Mouse (Mus musculus): ENCODE data around the gene Gm21988. TPM values are rescaled to one million over a fixed set of nuclear protein-coding genes. Genes with fewer than 3 reads are reported as not detected.
A peak's percentile ranks its signal among the peaks of the same experiment; 100 is the strongest.

The Gm21988 gene
- polyA plus RNA-seq (2014; fragmentation: Nextera tagmentation; extraction: Ambion mirVana) = 10.8 and 11.5 TPM in 2 replicates

DNA sequence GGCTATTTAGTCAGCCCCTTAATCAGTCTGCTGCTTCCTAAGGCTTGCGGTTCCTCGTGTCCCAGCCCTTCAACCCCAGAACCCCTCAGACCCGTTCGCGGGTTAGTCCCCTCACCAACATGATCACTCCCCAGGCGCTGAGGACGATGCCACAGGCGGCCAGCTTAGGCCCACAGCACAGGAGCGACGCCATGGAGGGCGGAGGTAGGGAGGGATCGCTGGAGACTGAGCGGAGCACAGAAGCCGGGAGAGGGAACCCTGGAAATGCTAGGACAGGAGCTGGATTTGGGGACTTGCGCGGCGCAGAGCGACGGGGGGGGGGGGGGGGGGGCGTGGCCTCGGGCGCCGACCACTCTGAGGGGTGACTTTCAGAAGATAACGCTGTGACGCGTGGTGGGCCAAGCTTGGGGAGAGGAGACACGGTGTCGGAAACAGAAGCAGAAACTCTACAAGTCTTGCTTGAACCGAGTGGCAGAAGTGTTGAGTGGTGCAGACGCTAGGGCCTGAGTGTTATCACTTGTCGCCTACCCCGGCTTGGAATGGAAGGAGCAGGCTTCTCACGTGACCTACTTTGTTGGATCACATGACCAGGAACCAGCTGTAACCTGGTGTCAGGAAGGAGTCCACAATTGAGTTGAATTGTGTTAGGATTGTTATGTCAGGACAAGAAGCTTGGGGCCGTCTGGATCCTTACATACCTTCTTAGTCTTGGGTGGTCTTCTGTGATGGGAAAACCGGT lies at the start of gene Gm21988, which contains the start of gene Rnasek:
Gene Gm21988, minus strand, starts transcription at position 290 of the 739 bp plus-strand sequence.
Gene Rnasek, minus strand, starts transcription at position 302 of the 739 bp plus-strand sequence.
- ATAC-seq (ENCODE audit: insufficient read depth, low FRiP score, low TSS enrichment) = peak; percentile 35; the same call in 1 of the 2 replicates
- Histone ChIP-seq H3K9ac (ENCODE audit: low read length) (peak within 1 kb of the TSS; percentile 88), H3K27me3 (ENCODE audit: control insufficient read depth, insufficient read depth, low read length) (no peaks in the 10 kb centered on the region), H3K36me3 (ENCODE audit: control insufficient read depth, insufficient read depth, low read length) (0 out of 2 replicates have a peak, but pooled peaks cover 4% of the 10 kb centered on the region), H3K4me3 (ENCODE audit: low read depth, low read length) (peak within 1 kb of the TSS; percentile 94), H3K4me2 (ENCODE audit: low read depth) (peak within 1 kb of the TSS; percentile 97), H3K9me3 (ENCODE audit: control insufficient read depth, low read length) (no peaks in the 10 kb centered on the region), H3K27ac (ENCODE audit: low read depth, low read length) (peak within 1 kb of the TSS; percentile 21; the same call in 1 of the 2 replicates), H3K4me1 (ENCODE audit: control insufficient read depth, insufficient read depth, low read length) (peaks cover 18% of the 10 kb centered on the region)
- whole genome bisulfite sequencing = 0% methylated on average over 30 of the region's 35 CpGs
- peak; percentile 88 for DNase-seq (ENCODE audit: low spot score)

DNA sequence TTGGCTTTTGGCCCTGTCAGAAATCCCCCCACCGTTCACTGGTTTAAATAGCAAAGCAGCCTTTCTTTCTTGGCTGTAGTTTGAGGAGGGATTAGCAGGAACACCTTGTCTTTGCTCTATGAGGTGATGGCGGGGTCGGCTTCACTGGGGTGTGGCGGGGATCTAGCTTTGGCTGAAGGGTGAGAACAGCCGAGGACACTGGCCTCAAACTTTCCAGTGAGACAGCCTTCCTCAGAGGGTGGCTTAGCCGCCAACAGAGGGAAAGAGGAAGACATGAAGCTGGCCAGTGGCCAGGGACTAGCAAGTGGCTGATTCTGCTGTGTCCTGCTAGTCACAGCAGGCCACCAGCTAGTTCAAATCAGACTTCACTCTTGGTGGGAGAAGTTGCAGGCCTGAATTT lies 49.6 kb upstream of the Gm21988 start:
- no peaks in the 10 kb centered on the region for H3K4me1 ChIP-seq (ENCODE audit: control insufficient read depth, insufficient read depth, low read length)
- H3K4me3 ChIP-seq (ENCODE audit: low read depth, low read length) = no peak overlapping the region
- no peak overlapping the region for H3K9ac ChIP-seq (ENCODE audit: low read length)
- no peaks in the 10 kb centered on the region for H3K9me3 ChIP-seq (ENCODE audit: control insufficient read depth, low read length)
- DNase-seq (ENCODE audit: low spot score) = no peak
- no peak overlapping the region for H3K27ac ChIP-seq (ENCODE audit: low read depth, low read length)
- H3K27me3 ChIP-seq (ENCODE audit: control insufficient read depth, insufficient read depth, low read length) = no peaks in the 10 kb centered on the region
- H3K36me3 ChIP-seq (ENCODE audit: control insufficient read depth, insufficient read depth, low read length) = no peaks in the 10 kb centered on the region
- WGBS = 55% methylated on average over 6 of the region's 6 CpGs
- no peak for ATAC-seq (ENCODE audit: insufficient read depth, low FRiP score, low TSS enrichment)
- H3K4me2 ChIP-seq (ENCODE audit: low read depth) = no peak overlapping the region

DNA sequence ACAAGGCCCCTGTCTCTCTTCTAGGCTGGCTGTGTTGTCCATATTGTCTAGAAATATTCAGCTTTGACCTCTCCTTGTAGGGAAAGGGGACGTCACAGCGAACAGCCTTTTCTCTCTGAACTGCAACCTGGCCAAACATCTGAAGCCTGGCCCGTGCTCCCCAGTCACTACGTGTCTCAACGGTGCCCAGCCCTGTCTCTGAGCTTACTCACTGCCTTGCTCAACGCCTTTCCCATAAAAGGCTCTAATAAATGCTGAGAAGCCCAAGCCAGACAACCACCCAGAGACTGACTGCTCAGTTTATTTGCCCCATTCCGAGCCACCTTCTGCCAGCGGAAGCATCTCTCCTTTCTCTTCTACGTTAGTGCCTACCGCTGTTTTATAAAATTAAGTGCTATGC lies 48.5 kb upstream of the Gm21988 start:
- Histone ChIP-seq H3K36me3 (ENCODE audit: control insufficient read depth, insufficient read depth, low read length) (no peaks in the 10 kb centered on the region), H3K4me2 (ENCODE audit: low read depth) (no peak overlapping the region), H3K4me1 (ENCODE audit: control insufficient read depth, insufficient read depth, low read length) (no peaks in the 10 kb centered on the region), H3K27ac (ENCODE audit: low read depth, low read length) (no peak overlapping the region), H3K4me3 (ENCODE audit: low read depth, low read length) (no peak overlapping the region), H3K27me3 (ENCODE audit: control insufficient read depth, insufficient read depth, low read length) (no peaks in the 10 kb centered on the region), H3K9me3 (ENCODE audit: control insufficient read depth, low read length) (no peaks in the 10 kb centered on the region), H3K9ac (ENCODE audit: low read length) (no peak overlapping the region)
- ATAC-seq (ENCODE audit: insufficient read depth, low FRiP score, low TSS enrichment) (no peak), DNase-seq (ENCODE audit: low spot score) (no peak)
- WGBS = 88% methylated on average over 10 of the region's 10 CpGs

DNA sequence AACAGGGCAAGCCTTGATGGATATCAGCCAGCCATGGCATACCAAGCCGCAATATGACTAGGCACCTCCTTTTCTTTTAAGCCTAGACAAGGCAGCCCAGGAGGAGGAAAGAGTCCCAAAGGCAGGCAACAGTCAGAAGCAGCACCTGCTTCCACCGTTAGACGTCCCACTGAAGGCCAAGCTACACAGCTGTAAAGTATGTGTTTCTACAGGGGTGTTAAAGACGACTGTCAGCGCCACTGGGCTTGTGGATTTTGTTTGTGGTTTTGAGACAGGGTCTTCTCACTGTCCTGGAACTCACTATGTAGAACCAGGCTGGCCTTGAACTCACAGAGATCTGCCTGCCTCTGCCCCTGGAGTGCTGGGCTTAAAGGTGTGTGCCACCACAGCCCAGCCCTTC lies 46.1 kb upstream of the Gm21988 start:
- no peak overlapping the region for H3K4me2 ChIP-seq (ENCODE audit: low read depth)
- no peak for ATAC-seq (ENCODE audit: insufficient read depth, low FRiP score, low TSS enrichment)
- H3K9me3 ChIP-seq (ENCODE audit: control insufficient read depth, low read length) = no peaks in the 10 kb centered on the region
- no peaks in the 10 kb centered on the region for H3K36me3 ChIP-seq (ENCODE audit: control insufficient read depth, insufficient read depth, low read length)
- no peaks in the 10 kb centered on the region for H3K4me1 ChIP-seq (ENCODE audit: control insufficient read depth, insufficient read depth, low read length)
- H3K4me3 ChIP-seq (ENCODE audit: low read depth, low read length) = no peak overlapping the region
- H3K27me3 ChIP-seq (ENCODE audit: control insufficient read depth, insufficient read depth, low read length) = no peaks in the 10 kb centered on the region
- H3K9ac ChIP-seq (ENCODE audit: low read length) = no peak overlapping the region
- DNase-seq (ENCODE audit: low spot score) = no peak
- no peak overlapping the region for H3K27ac ChIP-seq (ENCODE audit: low read depth, low read length)
- 77% methylated on average over 5 of the region's 5 CpGs for WGBS

DNA sequence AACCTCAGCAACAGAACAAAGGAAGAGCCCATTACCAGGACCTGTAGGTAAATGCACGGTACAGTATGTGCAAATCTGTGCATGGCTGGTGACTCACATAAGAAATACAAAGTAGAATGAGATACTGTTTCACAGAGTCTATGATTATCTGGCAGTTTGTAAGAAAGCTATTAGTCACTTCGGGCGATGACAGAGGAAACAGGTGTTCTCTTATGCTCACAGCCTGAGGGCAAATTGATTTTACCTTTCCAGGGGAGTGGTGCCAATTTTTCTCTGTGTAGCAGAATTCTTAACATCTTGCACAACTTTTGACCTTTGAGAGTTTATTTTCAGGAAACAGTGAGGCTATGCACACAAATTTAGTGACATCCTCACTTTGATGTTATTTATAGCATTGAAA lies 45.1 kb upstream of the Gm21988 start:
- H3K27ac ChIP-seq (ENCODE audit: low read depth, low read length) = no peak overlapping the region
- H3K9me3 ChIP-seq (ENCODE audit: control insufficient read depth, low read length) = no peaks in the 10 kb centered on the region
- H3K4me1 ChIP-seq (ENCODE audit: control insufficient read depth, insufficient read depth, low read length) = no peaks in the 10 kb centered on the region
- H3K36me3 ChIP-seq (ENCODE audit: control insufficient read depth, insufficient read depth, low read length) = no peaks in the 10 kb centered on the region
- WGBS = 85% methylated on average over 3 of the region's 3 CpGs
- H3K9ac ChIP-seq (ENCODE audit: low read length) = no peak overlapping the region
- no peak overlapping the region for H3K4me2 ChIP-seq (ENCODE audit: low read depth)
- H3K4me3 ChIP-seq (ENCODE audit: low read depth, low read length) = no peak overlapping the region
- no peak for DNase-seq (ENCODE audit: low spot score)
- no peaks in the 10 kb centered on the region for H3K27me3 ChIP-seq (ENCODE audit: control insufficient read depth, insufficient read depth, low read length)
- no peak for ATAC-seq (ENCODE audit: insufficient read depth, low FRiP score, low TSS enrichment)

DNA sequence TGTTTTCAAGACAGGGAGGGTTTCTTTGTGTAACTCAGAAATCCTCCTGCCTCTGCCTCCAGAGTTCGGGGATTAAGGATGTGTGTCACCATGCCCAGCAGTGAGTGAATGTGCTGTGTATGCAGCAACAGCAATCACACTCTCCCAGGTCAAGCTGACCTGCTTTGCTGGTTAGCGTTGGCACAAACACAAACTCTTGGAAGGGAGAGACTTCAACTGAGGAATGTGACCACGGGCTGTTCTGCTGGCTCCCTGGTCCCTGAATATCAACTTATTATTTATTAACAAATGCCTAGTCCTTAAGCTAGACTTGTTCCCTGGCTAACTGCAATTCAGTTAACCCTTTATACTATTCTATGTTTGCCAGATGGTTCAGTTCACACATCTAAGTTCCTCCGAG lies 44.0 kb upstream of the Gm21988 start:
- no peak overlapping the region for H3K27ac ChIP-seq (ENCODE audit: low read depth, low read length)
- no peak for ATAC-seq (ENCODE audit: insufficient read depth, low FRiP score, low TSS enrichment)
- no peak for DNase-seq (ENCODE audit: low spot score)
- no peaks in the 10 kb centered on the region for H3K27me3 ChIP-seq (ENCODE audit: control insufficient read depth, insufficient read depth, low read length)
- no peaks in the 10 kb centered on the region for H3K4me1 ChIP-seq (ENCODE audit: control insufficient read depth, insufficient read depth, low read length)
- H3K9ac ChIP-seq (ENCODE audit: low read length) = no peak overlapping the region
- H3K4me2 ChIP-seq (ENCODE audit: low read depth) = no peak overlapping the region
- no peaks in the 10 kb centered on the region for H3K36me3 ChIP-seq (ENCODE audit: control insufficient read depth, insufficient read depth, low read length)
- no peaks in the 10 kb centered on the region for H3K9me3 ChIP-seq (ENCODE audit: control insufficient read depth, low read length)
- WGBS = 90% methylated on average over 4 of the region's 4 CpGs
- H3K4me3 ChIP-seq (ENCODE audit: low read depth, low read length) = no peak overlapping the region

DNA sequence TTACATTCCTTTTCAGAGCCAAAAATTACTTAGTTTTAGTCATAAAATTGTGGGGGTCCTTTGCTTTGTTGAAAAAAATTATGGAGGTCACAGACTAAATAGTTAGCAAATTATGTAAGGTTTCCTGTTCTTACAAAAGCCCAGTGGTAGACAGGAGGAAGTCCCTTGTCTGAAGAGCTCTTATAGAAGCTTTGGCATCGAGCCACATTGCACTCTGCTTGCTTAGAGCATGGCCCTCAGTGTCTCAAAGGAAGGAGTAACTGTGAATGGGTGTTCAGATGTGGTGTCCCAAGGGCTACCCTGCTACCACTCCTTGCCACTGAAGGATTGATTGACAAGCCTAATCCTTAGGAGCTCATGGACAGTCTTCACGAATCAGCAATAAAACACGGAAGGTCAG lies 40.8 kb upstream of the Gm21988 start:
- WGBS = 80% methylated on average over 3 of the region's 3 CpGs
- no peak for DNase-seq (ENCODE audit: low spot score)
- H3K27me3 ChIP-seq (ENCODE audit: control insufficient read depth, insufficient read depth, low read length) = no peaks in the 10 kb centered on the region
- no peak for ATAC-seq (ENCODE audit: insufficient read depth, low FRiP score, low TSS enrichment)
- no peaks in the 10 kb centered on the region for H3K9me3 ChIP-seq (ENCODE audit: control insufficient read depth, low read length)
- no peaks in the 10 kb centered on the region for H3K36me3 ChIP-seq (ENCODE audit: control insufficient read depth, insufficient read depth, low read length)
- H3K9ac ChIP-seq (ENCODE audit: low read length) = no peak overlapping the region
- H3K4me2 ChIP-seq (ENCODE audit: low read depth) = no peak overlapping the region
- no peak overlapping the region for H3K4me3 ChIP-seq (ENCODE audit: low read depth, low read length)
- no peaks in the 10 kb centered on the region for H3K4me1 ChIP-seq (ENCODE audit: control insufficient read depth, insufficient read depth, low read length)
- H3K27ac ChIP-seq (ENCODE audit: low read depth, low read length) = no peak overlapping the region

DNA sequence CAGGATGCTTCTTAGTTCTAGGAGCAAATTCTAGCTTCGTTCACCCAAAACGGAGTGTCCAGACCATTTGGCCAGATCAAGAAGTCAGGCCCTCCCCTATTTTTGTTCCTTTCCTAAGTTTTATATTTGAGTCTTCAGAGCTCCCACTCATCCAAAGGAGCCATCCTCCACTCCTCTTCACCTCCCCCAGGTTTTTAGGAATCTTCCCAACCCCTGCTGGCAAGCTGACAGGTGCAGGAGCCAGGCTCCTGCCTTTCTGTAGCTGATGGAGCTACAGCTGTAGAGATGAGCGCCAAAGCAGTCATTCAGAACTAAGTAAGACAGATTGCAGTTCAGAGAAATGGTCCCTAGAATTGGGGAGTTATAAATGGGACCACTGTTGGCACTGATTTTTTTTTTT lies 39.3 kb upstream of the Gm21988 start:
- no peak for ATAC-seq (ENCODE audit: insufficient read depth, low FRiP score, low TSS enrichment)
- 75% methylated on average over 3 of the region's 3 CpGs for WGBS
- Histone ChIP-seq H3K27me3 (ENCODE audit: control insufficient read depth, insufficient read depth, low read length) (no peaks in the 10 kb centered on the region), H3K4me2 (ENCODE audit: low read depth) (no peak overlapping the region), H3K9me3 (ENCODE audit: control insufficient read depth, low read length) (no peaks in the 10 kb centered on the region), H3K4me1 (ENCODE audit: control insufficient read depth, insufficient read depth, low read length) (no peaks in the 10 kb centered on the region), H3K27ac (ENCODE audit: low read depth, low read length) (no peak overlapping the region), H3K4me3 (ENCODE audit: low read depth, low read length) (no peak overlapping the region), H3K9ac (ENCODE audit: low read length) (no peak overlapping the region), H3K36me3 (ENCODE audit: control insufficient read depth, insufficient read depth, low read length) (no peaks in the 10 kb centered on the region)
- DNase-seq (ENCODE audit: low spot score) = no peak

DNA sequence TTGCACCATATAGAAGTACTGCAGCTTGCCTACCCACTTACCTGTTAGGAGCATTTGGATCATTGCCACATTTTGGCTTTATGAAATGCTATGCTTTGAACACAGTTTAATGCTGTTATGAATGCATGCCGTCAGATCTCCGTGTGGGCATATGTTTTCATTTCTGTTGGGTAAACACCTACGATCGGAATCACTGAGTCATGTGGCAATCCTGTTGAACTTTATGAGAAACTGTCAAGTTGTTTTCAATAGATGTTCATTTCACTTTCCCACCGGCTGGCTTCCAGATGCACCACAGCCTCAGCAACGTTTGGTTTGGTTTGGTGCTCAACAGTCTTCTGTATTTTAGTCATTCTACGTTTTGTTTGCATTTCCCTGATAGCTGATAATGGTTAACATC lies 32.0 kb upstream of the Gm21988 start:
- Histone ChIP-seq H3K27ac (ENCODE audit: low read depth, low read length) (no peak overlapping the region), H3K4me3 (ENCODE audit: low read depth, low read length) (no peak overlapping the region), H3K36me3 (ENCODE audit: control insufficient read depth, insufficient read depth, low read length) (no peaks in the 10 kb centered on the region), H3K4me1 (ENCODE audit: control insufficient read depth, insufficient read depth, low read length) (no peaks in the 10 kb centered on the region), H3K27me3 (ENCODE audit: control insufficient read depth, insufficient read depth, low read length) (no peaks in the 10 kb centered on the region), H3K9ac (ENCODE audit: low read length) (no peak overlapping the region), H3K9me3 (ENCODE audit: control insufficient read depth, low read length) (no peaks in the 10 kb centered on the region), H3K4me2 (ENCODE audit: low read depth) (no peak overlapping the region)
- no peak for DNase-seq (ENCODE audit: low spot score)
- ATAC-seq (ENCODE audit: insufficient read depth, low FRiP score, low TSS enrichment) = no peak
- WGBS = 86% methylated on average over 7 of the region's 7 CpGs

Data from neural tube, embryonic 11.5 days (tissue).